Mouse (Mus musculus) CD4-positive helper T cell, adult 2 months (primary cell): ENCODE results near the gene Hemk1.
"Not testable (repeated sequence)": the region's sequence is repeated elsewhere in the genome, so short reads cannot be mapped to it uniquely, and the experiment has no call there.

ENCODE experiments used
- DNase-seq: peaks from one replicate; pipeline ENCODE4 v3.0.0-alpha.2; 2012; ENCODE audit warnings: low read depth, missing footprints, low spot score

Hemk1 gene

GRCm38 (mm10) chr9:107308346-107309000 is 29.7 kb downstream of the Hemk1 start:
- no peak for DNase-seq

GRCm38 (mm10) chr9:107307886-107308285 is 30.3 kb downstream of the Hemk1 start:
- peak; percentile 43 for DNase-seq

- peak; percentile 47 for DNase-seq
Observed at GRCm38 (mm10) chr9:107307099-107307872, 30.9 kb downstream of the Hemk1 start.

GRCm38 (mm10) chr9:107306673-107307072 is 31.5 kb downstream of the Hemk1 start:
- not testable (repeated sequence) for DNase-seq

- DNase-seq: peak; percentile 89
Observed at GRCm38 (mm10) chr9:107305601-107306542, 32.3 kb downstream of the Hemk1 start.

- DNase-seq: no peak
Observed at GRCm38 (mm10) chr9:107305012-107305411, 33.1 kb downstream of the Hemk1 start.

GRCm38 (mm10) chr9:107304383-107304782 is 33.8 kb downstream of the Hemk1 start:
- no peak for DNase-seq

GRCm38 (mm10) chr9:107303900-107304299 is 34.2 kb downstream of the Hemk1 start:
- no peak for DNase-seq

- peak; percentile 63 for DNase-seq
Observed at GRCm38 (mm10) chr9:107303121-107303820, 34.9 kb downstream of the Hemk1 start.

- no peak for DNase-seq
Observed at GRCm38 (mm10) chr9:107302592-107302991, 35.6 kb downstream of the Hemk1 start.

GRCm38 (mm10) chr9:107301554-107302331 is 36.4 kb downstream of the Hemk1 start:
- no peak for DNase-seq

GRCm38 (mm10) chr9:107300224-107300973 is 37.8 kb downstream of the Hemk1 start:
- DNase-seq: peak; percentile 29

- DNase-seq: no peak
Observed at GRCm38 (mm10) chr9:107299783-107300182, 38.4 kb downstream of the Hemk1 start.

- DNase-seq: peak; percentile 26
Observed at GRCm38 (mm10) chr9:107298876-107299275, 39.3 kb downstream of the Hemk1 start.

- peak; percentile 66 for DNase-seq
Observed at GRCm38 (mm10) chr9:107298059-107298780, 39.9 kb downstream of the Hemk1 start.

GRCm38 (mm10) chr9:107297658-107298057 is 40.5 kb downstream of the Hemk1 start:
- no peak for DNase-seq

- peak; percentile 37 for DNase-seq
Observed at GRCm38 (mm10) chr9:107297059-107297458, 41.1 kb downstream of the Hemk1 start.

- peak; percentile 89 for DNase-seq
Observed at GRCm38 (mm10) chr9:107296501-107296965, 41.6 kb downstream of the Hemk1 start.

- no peak for DNase-seq
Observed at GRCm38 (mm10) chr9:107296041-107296440, 42.1 kb downstream of the Hemk1 start.

- no peak for DNase-seq
Observed at GRCm38 (mm10) chr9:107296016-107296040, 42.3 kb downstream of the Hemk1 start, which contains the start of gene Cish. Gene Cish, plus strand, starts transcription at chr9:107296026.
